Mouse (Mus musculus): ENCODE measurements around the gene Lpar3.

The Lpar3 gene

DNA sequence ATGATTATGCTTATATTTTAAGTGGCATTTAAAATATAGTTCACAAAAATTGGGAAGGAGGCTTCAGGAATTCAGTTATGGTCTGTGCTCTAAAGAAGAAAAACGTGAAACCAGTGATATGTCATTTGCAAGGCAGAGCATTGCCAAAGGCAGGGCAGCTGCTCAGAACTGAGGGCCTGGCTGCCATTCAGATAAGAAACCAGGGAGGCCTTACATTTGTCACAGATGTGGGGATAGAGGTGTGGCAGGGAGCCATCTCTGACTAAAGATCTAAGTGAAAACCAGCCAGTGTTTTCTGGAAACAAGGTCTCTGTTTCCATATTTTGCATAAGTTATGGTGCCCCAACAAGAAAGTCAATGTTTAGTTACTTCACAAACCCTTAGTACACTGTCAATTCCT, 41.8 kb downstream of the Lpar3 start:
- no peak for DNase-seq

DNA sequence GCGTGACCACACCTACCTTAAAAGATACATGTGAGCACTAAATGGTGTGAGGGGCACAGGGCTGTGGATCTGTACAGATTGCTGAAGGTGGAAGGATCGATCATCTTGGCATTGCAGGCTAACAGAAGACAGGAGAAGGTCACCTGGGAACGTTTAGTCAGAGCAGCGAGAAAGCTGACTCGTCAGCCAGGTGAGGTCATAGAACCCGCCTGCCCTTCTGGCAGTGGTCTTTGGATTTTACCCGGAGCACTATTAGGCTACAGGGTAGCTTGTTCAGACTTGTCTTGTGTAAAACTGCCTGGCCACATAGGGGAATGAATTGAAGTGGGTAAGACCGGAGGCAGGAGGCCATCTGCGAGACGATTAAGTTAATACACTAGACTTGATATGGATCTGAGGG, 43.4 kb downstream of the Lpar3 start:
- DNase-seq, result peak; percentile 55

DNA sequence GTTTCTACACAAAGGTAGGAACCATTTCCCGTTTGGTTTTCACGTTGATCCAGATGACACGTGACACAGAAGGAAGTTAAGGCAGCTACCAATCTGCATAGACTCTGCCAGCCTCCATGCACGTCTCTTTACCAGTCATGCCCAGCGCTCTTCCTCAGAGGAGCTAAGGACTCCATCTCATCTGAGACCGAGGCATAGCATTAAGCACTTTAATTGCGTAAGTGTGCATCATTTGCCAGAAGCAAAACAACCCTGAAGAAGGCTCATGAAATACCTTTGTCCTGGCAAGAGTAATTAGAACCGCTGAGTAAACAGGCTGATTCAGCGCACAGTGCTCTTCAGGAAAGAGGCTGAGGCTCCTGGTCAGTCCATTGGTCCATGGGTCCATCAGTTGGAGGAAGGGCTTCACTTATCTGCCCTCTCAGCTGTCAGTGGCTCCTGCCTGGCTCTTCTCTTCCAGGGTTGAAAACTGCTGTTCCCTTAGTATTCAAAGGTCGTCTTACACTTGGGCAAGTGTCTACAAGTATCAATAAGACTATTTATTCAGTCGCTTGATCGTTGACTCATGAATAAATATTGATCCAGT, 44.9 kb downstream of the Lpar3 start:
- peak; percentile 77 for DNase-seq

DNA sequence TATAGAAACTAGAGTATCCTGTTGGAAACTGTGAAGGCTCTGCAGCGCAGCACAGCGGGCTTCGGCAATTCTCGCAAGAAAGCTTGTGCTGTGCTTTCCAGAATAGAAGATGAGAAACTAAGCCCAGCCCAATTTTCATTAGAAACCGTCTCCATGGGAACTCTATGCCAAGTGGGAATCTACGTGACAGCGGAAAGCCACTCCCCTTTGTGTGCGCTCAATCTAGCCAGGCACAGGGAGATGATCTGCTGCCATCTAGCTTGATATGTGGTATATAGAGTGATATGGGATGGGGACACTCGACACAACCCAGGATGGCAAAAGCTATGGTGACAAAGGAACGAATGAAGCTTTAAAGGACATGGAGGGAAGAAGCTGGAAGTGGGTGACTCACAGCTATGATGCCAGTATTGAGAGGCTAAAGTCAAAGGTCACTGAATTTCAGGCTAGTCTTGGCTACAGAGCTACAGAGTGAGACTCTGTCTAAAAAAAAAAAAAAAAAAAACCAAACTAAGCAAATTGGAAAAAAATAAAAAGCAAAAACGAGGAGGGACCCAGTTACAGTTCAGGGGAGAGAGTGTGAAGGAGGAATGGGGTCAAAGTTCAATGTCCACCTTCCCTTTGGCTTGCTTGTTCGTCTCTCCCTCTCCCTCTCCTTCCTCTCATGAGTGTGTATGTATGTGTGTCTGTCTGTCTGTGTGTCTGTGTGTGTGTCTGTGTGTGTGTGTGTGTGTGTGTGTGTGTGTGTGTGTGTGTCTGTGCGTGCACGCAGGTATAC, 47.5 kb downstream of the Lpar3 start:
- peak; percentile 37 for DNase-seq

DNA sequence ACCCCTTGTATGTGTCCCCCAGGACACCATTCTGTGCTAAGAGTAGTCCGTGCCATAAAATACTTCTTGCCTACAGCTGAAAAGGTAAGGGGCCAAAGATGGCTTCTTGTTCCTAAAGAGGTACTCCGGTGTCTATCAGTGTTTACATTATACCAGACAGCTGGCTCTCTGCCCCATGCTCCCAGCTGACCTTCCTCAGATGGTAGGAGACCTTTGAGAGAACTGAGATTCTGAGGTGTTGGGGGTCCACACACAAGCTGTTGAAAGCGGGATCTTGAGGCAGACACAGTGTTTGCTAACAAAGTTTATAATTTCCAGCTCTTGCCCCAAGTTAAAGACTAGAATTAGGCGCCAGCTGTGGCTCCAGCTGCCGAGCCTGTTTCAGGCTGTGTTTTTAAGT, 53.7 kb downstream of the Lpar3 start:
- DNase-seq, result no peak

DNA sequence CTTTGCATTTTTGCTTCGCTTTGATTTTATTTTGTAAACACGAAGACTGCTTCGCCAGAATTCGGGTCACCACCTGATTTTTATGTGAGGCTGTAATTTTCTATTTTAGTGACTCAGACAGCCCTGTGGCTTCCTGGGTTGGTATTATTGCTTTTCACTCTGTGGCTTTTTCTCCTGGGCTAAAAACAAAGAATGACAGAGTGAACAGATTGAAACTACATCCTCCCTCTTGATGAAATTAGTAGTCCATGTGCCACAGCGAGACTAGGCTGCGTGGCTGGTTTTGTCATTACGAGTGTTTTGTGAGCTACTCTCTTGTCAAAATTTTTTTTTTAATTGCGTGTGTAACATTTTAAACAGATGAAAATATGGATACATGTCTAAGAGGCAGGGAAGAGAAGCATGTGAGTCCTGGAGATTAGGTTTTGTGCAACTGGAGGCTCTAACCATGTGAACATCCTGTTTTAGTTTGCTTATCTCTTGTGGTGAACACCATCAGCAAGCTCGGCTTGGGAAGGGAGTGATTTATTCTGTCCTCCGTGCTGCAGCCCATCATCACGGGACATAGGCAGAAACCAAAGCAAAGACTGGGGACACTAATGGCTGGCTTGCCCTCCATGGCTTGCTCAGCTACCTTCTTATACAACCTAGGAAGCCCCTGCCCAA, 54.7 kb downstream of the Lpar3 start:
- DNase-seq, result no peak

DNA sequence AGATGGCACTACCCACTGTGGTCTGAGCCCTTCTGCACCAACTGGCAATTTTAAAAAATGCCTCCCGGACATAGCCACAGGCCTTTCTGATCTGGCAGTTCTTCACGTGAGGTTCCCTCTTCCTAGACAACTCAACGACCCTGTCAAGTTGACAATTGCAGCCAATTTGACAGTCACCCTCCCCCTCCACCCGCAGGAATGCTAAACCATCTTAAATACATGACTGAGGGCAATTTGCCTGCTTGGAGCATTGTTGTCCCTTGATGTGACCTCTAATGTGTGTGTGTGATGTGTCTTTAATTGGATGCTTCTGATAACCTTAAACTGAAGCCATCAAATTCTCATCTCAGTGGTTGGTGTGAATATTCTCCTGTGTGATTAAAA, 55.3 kb downstream of the Lpar3 start:
- no peak for DNase-seq

DNA sequence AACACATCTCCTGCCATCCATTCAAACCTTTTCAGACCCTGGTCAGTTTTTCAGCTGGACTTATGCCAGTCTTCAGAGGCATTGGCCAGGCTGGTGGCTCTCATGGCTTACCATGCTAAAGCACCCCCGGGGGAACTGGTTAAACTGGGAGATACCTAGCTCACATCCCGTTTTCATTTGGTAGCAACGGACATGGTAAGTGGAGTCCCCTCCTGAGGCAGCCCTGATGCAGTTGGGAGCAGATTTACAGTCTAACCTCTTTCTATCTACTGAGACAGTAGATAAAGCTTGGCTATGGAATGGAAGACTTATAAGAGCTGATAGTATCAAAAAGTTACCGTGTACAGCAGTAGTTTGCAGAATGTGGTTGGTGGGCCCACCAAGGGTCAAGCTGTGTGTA, 56.2 kb downstream of the Lpar3 start:
- DNase-seq, result no peak

DNA sequence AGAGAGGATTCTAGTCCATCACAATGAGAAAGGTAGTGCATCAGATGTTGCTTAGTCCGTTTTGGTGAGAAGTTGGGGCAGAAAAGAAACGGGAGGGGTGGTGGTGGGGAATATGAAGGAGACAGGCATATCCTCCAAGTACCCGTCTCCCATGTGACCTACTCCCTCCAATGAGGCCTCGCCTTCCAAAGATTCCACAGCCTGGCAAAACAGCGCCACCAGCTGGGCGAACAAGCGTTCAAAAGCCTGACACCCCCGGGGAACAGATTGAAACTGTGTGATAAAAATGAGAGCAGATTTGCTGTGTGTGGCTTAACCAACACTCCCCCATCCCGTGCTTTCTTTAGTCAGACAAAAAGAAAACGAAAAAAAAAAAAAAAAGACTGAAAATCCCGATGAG, 56.7 kb downstream of the Lpar3 start:
- DNase-seq, result peak; percentile 47

DNA sequence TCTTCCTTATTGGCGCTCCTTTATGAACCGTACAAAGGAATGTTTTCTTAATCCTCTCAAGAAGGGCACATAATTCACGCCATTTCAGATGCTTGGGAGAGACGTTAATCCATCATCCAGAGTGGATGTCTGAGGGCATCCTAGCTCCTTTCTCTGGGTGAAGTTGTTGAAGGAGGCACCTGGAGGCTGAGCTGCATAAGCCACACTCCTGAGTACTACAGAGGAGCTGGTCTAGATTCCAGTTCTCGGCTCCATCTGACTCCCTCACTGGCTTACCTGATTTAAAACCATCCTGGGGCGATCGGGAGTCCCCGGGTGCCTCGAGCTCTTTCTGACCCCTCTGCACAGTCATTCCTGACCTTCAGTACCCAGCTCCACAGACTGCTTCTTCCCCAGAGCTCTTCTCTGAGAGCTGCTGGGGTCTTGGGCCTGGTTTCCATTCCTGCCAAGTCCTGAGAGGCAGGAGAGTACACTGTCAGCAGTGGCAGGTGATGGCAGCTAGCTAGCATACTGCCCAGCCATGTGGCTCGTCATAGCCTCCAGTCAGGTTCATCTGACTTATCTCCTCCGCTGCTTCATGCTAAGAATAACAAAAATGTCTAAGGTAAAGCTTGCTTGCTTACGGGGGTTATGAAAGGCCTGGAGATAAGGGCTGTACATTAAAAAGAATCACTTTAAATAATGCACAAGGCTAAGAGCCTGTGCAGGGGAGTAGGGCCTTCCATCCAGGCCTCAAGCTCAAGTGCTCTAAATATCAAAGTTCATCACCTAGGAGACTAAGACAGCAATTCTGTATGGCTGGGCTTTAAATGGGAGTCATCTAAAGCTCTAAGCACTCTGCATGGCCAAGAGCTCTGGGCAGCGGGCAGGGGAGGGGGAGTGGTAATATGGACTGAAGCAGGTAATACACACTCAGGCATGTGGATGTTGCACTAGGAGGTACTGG, 57.7 kb downstream of the Lpar3 start:
- peak; percentile 22 for DNase-seq

DNA sequence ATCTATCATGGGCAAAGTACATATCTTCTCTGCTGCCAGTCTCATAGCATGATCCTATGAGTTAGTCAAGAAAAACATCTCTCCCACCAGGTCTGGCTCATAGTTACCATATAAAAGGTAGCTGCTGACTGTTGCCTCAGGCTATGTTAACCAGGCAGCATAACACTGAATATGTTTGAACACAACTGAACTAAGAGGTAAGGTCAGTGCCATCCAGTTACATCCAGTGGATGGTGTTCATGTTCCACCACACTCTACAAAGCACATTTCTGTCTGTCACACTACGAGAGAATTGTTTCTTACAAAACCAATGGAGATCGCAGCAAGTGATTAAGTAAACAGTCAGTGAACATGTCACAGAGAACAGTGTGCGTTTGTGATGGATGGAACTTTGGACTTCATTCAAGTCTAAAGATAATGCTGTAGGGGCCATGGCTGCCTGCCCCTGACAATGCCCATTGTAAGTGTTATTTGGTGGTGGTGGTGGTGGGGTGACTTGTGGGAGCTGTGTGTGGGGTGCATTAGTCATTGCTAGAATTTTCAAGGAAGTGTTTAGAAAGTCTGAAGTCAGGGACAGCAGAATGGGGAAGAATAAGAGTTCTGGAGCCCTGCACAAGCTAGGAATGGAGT, 63.1 kb downstream of the Lpar3 start:
- no peak for DNase-seq

DNA sequence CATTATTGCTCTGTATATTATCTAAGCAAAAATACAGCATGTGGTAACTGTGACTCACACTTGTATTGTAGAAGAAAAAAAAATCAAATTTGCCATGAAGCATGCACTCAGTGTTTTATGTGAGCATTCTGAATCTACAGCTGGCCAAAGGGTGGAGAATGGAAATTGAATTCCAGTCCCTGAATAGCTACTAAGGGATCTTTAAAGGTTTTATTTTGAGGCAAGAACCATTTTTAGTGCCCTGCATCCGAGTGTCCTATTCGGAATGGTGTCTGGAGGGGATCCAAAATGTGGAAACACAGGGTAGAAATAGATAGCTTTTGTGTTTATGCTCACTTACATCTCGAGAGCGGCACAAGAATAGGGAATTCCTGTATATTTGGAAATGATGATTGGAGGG, 65.4 kb downstream of the Lpar3 start:
- no peak for DNase-seq

DNA sequence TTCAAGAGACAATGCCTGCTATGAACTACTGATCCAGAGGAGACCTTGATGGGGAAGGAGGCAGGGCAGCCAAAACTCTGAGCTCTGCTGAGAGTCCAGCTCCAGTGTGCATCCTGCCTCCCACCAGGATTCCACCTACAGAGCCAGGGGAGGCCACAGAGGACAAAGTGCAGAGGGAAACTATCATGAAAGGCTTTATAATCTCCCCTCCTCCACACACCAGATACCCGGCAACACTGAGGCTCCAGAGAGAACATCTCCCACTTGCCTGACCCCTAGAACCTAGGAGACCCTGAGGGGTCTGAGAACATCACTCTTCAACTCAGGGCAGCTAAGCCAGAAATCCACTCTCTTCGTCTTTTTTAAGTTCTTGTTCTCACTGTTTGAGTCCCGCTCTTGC, 71.2 kb downstream of the Lpar3 start:
- DNase-seq, result no peak

DNA sequence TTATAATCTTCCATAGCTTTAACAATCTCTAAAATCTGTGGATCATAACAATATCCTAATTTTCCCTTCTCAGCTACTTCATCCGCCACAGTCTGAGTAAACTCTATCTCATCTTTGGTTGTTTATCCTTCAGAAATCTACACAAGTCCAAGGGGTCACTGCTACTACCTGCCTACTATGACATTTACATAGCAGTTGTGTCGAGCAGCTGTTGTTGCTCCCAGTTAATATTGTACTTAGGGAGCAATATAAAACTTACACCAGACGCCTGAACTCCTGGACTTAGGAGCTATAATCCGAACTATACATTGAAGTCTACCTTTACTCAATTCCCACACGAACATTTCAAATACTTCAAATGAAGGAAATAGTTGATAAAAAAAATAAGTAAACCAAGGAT, 71.8 kb downstream of the Lpar3 start:
- DNase-seq, result no peak

DNA sequence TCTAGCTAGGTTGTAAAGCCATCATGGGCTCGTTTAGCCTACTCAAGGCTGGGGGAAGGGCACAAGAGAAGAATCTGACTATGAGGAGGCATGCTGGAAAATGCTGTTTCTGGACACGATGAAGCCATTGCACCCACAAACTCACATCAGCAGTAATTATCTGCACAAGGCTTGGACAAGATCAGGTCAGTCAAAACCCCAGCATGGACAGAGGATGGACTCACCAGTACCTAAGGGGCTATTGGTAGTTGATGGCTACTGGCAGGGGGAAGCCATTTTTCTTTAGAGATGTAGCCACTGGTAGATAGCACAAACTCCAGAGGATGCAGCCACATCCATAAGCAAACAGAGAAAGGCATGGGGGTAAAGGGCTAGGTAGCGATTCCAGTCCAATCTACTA, 81.7 kb downstream of the Lpar3 start:
- DNase-seq, result no peak

DNA sequence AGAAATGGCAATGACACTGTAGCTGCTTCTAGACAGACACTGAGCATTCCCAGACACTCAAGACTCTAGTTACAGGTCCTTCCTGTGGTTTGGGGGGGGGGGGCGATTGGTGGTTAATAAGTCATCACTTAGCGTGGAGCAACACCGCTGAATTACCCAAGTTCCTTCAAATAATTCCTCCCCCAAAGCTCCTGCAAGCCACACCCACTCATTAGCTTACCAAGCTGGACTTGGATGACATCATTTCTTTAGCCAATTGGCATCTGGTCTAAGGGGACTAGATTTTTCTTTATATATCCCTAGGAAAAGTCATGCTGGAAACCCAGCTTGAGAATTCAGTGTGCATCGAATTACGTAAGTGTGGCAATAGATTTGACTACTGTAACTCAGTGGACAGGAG, 82.4 kb downstream of the Lpar3 start:
- no peak for DNase-seq

DNA sequence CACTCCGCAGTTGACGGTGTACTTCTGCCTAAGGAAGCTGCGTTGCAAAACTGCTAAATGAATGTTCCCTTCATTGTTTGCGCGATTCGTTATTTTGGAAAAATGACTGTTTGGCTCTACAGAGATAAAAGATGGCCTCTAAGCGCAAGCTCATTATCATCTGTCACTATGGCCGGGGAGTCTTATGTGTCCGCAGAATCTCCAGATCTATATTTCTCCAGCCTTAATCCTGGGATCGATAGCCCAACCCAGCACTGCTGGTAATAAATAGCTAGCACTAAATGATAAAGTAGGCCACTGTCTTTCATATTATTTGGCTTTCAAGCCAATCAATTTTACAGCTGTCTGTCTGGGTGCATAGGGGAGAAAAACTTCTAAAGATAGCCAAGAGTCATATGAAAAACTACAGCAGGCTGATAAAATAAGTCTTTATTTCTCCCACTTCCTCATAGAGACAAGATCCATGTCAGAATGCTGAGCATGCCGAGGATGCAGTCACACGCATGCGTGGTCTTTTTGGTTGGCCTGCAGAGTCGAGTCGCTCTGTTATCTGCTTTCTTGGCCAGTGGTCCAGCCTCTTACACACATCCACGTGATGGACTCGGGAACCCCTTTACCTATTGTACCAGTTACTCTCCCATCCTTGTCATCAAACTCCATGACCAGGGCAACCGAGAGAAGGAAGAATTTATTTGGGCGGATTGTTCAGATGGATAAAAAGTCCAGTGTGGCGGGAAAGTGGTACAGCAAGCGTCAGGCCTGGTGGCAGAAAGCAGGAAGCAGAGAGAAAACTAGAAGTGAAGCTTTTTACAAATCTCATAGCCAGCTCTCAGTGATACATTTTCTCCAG, 84.0 kb downstream of the Lpar3 start:
- no peak for DNase-seq

DNA sequence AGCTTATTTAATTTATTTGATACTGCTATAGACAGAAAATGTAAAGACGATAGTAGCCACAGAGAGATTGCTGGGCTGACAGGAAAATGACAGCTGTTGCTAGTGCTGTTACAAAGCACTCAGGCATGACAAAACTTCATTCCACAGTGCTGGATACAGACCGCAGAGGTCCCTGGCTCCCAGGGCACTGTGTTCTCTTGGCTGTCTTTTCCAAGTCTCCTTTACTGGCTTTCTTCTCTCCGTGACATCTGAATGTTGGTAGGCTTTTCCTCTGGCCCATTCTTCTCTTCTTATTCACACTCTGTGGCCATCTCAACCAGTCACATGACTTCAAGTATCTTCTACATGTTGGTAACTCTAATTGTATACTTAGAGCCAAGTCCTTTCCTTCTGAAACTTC, 86.6 kb downstream of the Lpar3 start:
- no peak for DNase-seq

DNA sequence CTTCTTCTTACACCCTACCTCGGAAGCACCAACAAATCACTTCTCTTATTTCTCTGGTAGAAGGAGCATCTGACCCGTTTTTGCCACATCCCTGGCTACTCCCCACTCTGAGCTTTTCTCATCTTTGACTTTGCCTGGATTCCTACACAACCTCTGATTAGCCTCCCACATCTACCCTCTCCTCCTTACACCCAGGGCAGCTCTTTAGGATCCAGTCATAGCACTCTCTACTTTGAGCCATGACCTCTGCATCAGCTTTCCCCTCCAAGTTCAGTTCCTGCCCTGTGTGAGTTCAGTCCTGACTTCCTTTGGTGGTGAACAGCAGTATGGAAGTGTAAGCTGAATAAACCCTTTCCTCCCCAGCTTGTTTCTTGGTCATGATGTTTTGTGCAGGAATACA, 87.1 kb downstream of the Lpar3 start:
- DNase-seq, result no peak

DNA sequence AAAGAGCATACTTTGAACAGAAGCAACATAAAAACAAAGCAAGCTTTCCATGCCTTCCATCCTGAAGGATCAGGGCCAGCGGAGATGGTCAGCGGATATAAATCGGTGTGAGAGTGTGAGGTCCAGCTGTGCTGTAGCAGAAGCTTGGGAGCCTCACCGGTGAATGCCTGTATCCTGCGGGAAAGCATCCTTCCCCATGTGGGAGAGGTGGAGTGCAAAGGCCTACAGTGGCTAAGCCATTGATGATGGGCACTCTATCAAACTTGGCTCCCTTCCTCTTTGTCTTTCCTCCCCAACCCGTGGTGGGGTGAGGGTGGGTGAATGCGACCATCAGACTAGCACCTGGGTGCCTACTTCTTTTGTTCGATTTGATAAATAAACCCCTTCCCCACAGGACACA, 88.8 kb downstream of the Lpar3 start:
- no peak for DNase-seq

DNA sequence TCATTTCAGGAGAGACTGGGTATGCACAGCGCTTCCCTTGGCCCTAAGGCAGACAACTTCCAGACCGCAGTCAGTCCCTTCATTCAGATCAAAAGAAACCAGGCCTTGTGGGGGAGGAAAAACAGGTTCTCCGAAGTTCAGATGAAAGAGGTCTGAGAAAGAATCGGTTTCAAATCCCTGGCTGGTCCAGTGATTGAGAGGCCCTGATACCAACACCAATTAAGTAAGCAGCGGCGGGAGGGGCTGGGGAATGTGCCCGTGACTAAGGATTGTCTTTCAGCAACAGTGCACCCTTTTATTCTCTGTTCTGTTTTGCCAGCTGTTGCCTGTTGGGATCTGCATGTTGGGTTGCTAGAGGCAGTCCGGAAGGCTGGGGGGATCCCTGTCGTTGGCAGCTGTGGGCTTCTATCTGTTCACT, 90.4 kb downstream of the Lpar3 start:
- no peak for DNase-seq

DNA sequence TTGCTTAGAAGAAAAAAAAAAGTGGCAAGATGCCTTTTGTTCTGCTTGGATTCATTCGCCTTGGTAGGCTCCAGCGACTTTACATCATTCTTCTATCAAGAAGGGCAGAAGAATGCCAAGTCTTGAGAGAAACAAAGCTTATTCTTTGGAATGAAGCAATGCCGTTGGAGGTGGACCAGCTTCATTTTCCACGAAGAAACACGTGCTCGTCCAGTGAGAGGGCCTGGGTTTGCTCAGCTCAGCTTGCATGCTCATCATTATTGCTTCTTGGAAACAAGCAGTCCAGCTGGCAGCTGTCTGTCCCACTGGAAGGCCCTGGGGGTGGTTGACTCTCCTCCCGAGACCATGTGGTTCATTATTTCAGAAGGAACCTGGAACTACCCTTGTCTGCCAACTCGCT, 94.7 kb downstream of the Lpar3 start:
- DNase-seq, result no peak
